Mouse (Mus musculus): ENCODE data around the gene Cd79b. TPM values are rescaled to one million over a fixed set of nuclear protein-coding genes. Genes with fewer than 3 reads are reported as not detected.

Gene Cd79b
- total and polyA plus RNA-seq, 3 experiments, result 527 to 741 (median 689) TPM

DNA sequence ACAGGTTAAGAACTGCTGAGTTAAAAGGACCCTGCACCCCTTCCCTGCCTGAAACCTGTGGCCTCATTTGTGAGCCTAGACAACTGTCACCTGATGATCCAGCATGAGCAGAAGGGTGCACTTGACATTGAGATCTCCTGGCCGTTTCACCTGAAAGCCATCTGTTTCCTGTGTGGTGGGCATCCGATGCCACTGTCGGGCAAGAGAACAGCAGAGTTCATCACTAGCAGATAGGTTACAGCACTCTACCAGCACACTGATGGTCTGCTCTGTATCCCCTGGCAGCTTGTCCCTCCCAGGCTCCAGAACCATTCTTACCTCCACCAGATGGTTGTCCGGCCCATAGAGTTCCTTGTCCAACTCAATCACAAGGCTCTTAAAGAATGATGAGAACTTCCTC lies 49.0 kb downstream of the Cd79b start:
- Histone ChIP-seq H3K4me2 (ENCODE audit: insufficient read depth, low read depth, poor library complexity, severe bottlenecking) (no peak overlapping the region), H3K9me3 (replicated peaks; ENCODE audit: low read length) (no peaks in the 10 kb centered on the region), H3K27ac (ENCODE audit: insufficient read depth, low read depth) (no peak overlapping the region), H3K9ac (ENCODE audit: insufficient read depth, low read depth) (no peak overlapping the region), H3K27me3 (replicated peaks) (no peaks in the 10 kb centered on the region), H3K4me1 (ENCODE audit: control insufficient read depth in 1 of 2, insufficient read depth in 2 of 2) (peaks cover 10 to 47% of the 10 kb centered on the region in 2 experiments), H3K36me3 (replicated peaks in 1 of 2; ENCODE audit: control insufficient read depth in 1 of 2, insufficient read depth in 1 of 2, low read length in 1 of 2) (peaks cover 73 to 86% of the 10 kb centered on the region in 2 experiments), H3K79me2 (replicated peaks; ENCODE audit: control insufficient read depth, extremely low read depth, insufficient read depth, poor library complexity, severe bottlenecking) (peaks cover 27% of the 10 kb centered on the region), H3K4me3 (replicated peaks in 1 of 3; ENCODE audit: low read depth in 2 of 3, low read length in 2 of 3, poor library complexity in 1 of 3) (no peak overlapping the region)
- TF ChIP-seq MXI1 (IDR thresholded peaks at IDR 0.05; ENCODE audit: low read depth, low read length), result no peak
- TF ChIP-seq TCF12 (IDR thresholded peaks at IDR 0.05; ENCODE audit: low read depth, low read length), result no peak
- no peak for TF ChIP-seq JUN (IDR thresholded peaks at IDR 0.05; ENCODE audit: insufficient read depth, low read depth, low read length)
- no peak for TF ChIP-seq ETS1 (conservative IDR thresholded peaks at IDR 0.05; ENCODE audit: low read depth, low read length)
- TF ChIP-seq E2F4 (IDR thresholded peaks at IDR 0.05; ENCODE audit: insufficient replicate concordance, low read depth, low read length), result no peak
- no peak for TF ChIP-seq BHLHE40 (IDR thresholded peaks at IDR 0.05; ENCODE audit: low read depth, low read length)
- no peak for TF ChIP-seq HCFC1 (IDR thresholded peaks at IDR 0.05; ENCODE audit: low read depth, low read length)
- no peak for TF ChIP-seq USF1 (IDR thresholded peaks at IDR 0.05; ENCODE audit: low read depth, low read length)
- TF ChIP-seq EP300 (IDR thresholded peaks at IDR 0.05; ENCODE audit: low read length), result no peak
- TF ChIP-seq JUND (conservative IDR thresholded peaks at IDR 0.05; ENCODE audit: low read depth, low read length), result no peak
- TF ChIP-seq GABPA (IDR thresholded peaks at IDR 0.05; ENCODE audit: insufficient replicate concordance, low read depth, low read length), result no peak
- TF ChIP-seq ZMIZ1 (IDR thresholded peaks at IDR 0.05; ENCODE audit: low read depth, low read length), result no peak
- no peak for TF ChIP-seq NRF1 (IDR thresholded peaks at IDR 0.05; ENCODE audit: low read depth, low read length)
- no peak for TF ChIP-seq POLR2AphosphoS2 (IDR thresholded peaks at IDR 0.05; ENCODE audit: low read depth, low read length)
- no peak for DNase-seq (ENCODE audit: extremely low read depth)
- in situ Hi-C loops (cut with MboI; ENCODE audit: low pct_ligation_motif_present, low pct_unique_long_range_greater_than_20kb, low sequenced_read_pairs), result no loop called here
- dilution Hi-C loops (cut with MboI; ENCODE audit: extremely low pct_ligation_motif_present, extremely low pct_unique_long_range_greater_than_20kb, low sequenced_read_pairs), result no loop called here

DNA sequence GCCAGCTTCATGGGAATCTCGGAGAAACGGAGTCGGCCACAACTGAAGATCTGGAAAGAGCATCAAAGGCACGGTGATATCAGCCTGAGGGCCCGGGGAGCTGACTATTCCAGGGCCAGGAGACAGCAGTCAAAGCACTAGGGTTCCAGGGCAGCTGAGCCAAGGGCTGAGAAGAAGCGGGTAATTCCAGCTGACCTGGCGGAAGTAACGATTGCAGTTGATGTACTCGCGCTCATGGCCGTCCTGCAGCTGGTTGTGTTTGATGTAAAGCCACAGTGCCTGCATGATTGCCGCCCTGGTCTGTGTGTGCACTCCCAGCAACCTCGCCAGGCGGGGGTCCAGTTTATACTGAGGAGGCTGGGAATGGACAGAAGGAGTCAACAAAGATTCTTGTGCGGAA lies 49.6 kb downstream of the Cd79b start:
- no peak for TF ChIP-seq TCF12 (IDR thresholded peaks at IDR 0.05; ENCODE audit: low read depth, low read length)
- TF ChIP-seq MAFK (IDR thresholded peaks at IDR 0.05; ENCODE audit: insufficient replicate concordance, low read length), result no peak
- no peak for TF ChIP-seq POLR2A (IDR thresholded peaks at IDR 0.05; ENCODE audit: low read depth, low read length)
- TF ChIP-seq ZKSCAN1 (IDR thresholded peaks at IDR 0.05; ENCODE audit: borderline replicate concordance, low read depth, low read length), result no peak
- no peak for TF ChIP-seq NRF1 (IDR thresholded peaks at IDR 0.05; ENCODE audit: low read depth, low read length)
- no peak for TF ChIP-seq JUND (conservative IDR thresholded peaks at IDR 0.05; ENCODE audit: low read depth, low read length)
- TF ChIP-seq RAD21 (IDR thresholded peaks at IDR 0.05; ENCODE audit: low read depth, low read length), result no peak
- no peak for TF ChIP-seq MXI1 (IDR thresholded peaks at IDR 0.05; ENCODE audit: low read depth, low read length)
- TF ChIP-seq ZNF384 (IDR thresholded peaks at IDR 0.05; ENCODE audit: low read depth, low read length), result no peak
- no peak for TF ChIP-seq JUN (IDR thresholded peaks at IDR 0.05; ENCODE audit: insufficient read depth, low read depth, low read length)
- no peak for TF ChIP-seq MEF2A (IDR thresholded peaks at IDR 0.05; ENCODE audit: borderline replicate concordance, low read depth, low read length)
- Histone ChIP-seq H3K4me1 (ENCODE audit: control insufficient read depth in 1 of 2, insufficient read depth in 2 of 2) (peaks cover 10 to 41% of the 10 kb centered on the region in 2 experiments), H3K9me3 (replicated peaks; ENCODE audit: low read length) (no peaks in the 10 kb centered on the region), H3K27me3 (replicated peaks) (no peaks in the 10 kb centered on the region), H3K36me3 (replicated peaks in 1 of 2; ENCODE audit: control insufficient read depth in 1 of 2, insufficient read depth in 1 of 2, low read length in 1 of 2) (peaks cover 74 to 82% of the 10 kb centered on the region in 2 experiments), H3K4me3 (replicated peaks in 1 of 3; ENCODE audit: low read depth in 2 of 3, low read length in 2 of 3, poor library complexity in 1 of 3) (no peak overlapping the region), H3K9ac (ENCODE audit: insufficient read depth, low read depth) (no peak overlapping the region), H3K79me2 (replicated peaks; ENCODE audit: control insufficient read depth, extremely low read depth, insufficient read depth, poor library complexity, severe bottlenecking) (peaks cover 24% of the 10 kb centered on the region), H3K27ac (ENCODE audit: insufficient read depth, low read depth) (no peak overlapping the region), H3K4me2 (ENCODE audit: insufficient read depth, low read depth, poor library complexity, severe bottlenecking) (no peak overlapping the region)
- in situ Hi-C loops (cut with MboI; ENCODE audit: low pct_ligation_motif_present, low pct_unique_long_range_greater_than_20kb, low sequenced_read_pairs) (no loop called here), dilution Hi-C loops (cut with MboI; ENCODE audit: extremely low pct_ligation_motif_present, extremely low pct_unique_long_range_greater_than_20kb, low sequenced_read_pairs) (no loop called here)
- DNase-seq (ENCODE audit: extremely low read depth), result no peak
